Mouse (Mus musculus): Measurements from ENCODE around the gene Gm5460.
A peak's percentile ranks its signal among the peaks of the same experiment; 100 is the strongest.

Gm5460 gene

DNA sequence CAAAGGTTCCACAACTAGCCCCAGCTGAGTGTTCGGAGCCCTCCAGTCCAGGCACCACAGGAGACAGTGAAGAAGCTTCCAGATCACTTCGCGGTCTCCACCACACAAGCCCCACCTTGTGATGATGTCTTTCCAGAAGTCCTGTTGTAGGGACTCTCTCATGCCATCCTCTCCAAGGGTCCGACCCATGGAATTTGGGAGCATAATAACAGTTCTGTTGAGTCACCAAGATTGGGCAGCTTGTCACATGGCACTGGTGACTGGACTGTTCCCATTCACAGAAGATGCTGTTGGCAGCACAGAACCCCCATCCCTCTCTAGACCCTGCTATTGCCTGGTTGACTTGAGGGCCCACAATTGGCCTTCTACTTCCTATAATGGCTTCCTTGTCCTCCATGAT is at the start of gene Gm5460:
Gm5460 (plus strand) TSS at position 378 of the 400 bp plus-strand sequence.
- no peak for DNase-seq

GRCm38 (mm10) chr14:33972679-33973078 is 43.9 kb upstream of the Gm5460 start:
- DNase-seq: no peak

DNA sequence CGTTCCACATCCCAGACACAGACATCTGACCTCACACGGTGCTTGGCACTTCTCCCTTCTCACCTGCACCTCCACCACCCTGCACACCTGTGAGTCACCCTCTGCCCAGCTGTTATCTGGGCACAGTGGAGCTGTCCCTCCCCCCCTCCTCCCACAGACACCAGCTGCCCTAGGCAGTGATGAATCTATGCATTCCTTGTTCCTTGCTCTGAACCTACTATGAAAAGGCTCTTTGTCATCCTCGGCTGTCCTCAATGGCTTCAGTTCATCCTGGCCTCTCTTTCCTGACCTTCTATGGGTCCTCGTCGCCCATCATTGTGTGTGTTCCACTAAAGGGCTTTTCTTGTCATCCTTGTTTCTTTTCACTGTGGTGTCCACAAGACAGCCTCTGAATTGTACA is 41.8 kb upstream of the Gm5460 start:
- no peak for DNase-seq

DNA sequence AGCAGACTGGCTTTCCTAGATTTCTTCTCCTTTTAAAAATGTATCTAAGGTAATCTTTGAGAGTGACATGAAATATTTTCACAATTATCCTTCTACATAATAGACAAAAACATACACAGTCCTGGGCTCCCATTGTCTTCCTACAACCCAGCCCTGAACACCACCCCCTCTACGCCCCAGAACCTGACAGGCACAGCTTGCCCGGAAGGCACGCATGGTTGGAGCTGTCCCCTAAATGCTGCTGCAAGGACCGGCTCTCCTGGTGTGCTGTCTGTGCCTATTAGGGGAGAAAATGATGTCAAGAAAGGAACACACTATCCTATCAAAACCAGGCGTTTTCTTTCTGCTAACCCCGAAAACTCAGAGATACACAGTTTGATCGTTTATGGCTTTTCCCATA is 38.8 kb upstream of the Gm5460 start:
- no peak for DNase-seq

- no peak for DNase-seq
Measured at GRCm38 (mm10) chr14:33978604-33979059, 37.9 kb upstream of the Gm5460 start, which contains the start of gene Zfp488. TSS of gene Zfp488 (minus strand) at chr14:33978764.

DNA sequence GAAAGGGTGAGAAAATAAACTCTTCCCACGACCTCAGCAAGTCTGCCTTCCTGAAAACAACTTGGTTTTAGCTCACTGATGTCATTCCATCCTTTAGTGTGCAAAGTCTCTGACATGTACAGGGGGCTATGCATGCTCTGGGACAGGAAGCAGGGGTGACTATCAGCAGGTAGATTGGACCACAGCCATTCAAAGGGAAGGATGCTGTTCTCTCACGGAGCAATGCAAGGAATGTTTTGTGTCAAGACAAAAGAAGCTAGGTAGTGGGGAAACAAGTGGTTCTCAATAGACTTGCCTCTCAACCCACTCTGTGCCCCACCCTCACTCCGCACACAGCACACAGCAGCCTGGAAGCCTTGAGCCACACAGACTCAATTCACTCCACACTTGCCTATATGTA is 27.4 kb upstream of the Gm5460 start:
- DNase-seq: no peak

- peak; percentile 87 for DNase-seq
Measured at GRCm38 (mm10) chr14:33991971-33992370, 24.6 kb upstream of the Gm5460 start.

- DNase-seq: no peak
Measured at GRCm38 (mm10) chr14:33993051-33993450, 23.5 kb upstream of the Gm5460 start.

- DNase-seq: no peak
Measured at GRCm38 (mm10) chr14:33993521-33994289, 22.9 kb upstream of the Gm5460 start.

GRCm38 (mm10) chr14:33997427-33997826 is 19.1 kb upstream of the Gm5460 start:
- DNase-seq: no peak

- DNase-seq: no peak
Measured at GRCm38 (mm10) chr14:34000076-34000475, 16.5 kb upstream of the Gm5460 start.

GRCm38 (mm10) chr14:34001445-34001844 is 15.1 kb upstream of the Gm5460 start:
- DNase-seq: no peak

DNA sequence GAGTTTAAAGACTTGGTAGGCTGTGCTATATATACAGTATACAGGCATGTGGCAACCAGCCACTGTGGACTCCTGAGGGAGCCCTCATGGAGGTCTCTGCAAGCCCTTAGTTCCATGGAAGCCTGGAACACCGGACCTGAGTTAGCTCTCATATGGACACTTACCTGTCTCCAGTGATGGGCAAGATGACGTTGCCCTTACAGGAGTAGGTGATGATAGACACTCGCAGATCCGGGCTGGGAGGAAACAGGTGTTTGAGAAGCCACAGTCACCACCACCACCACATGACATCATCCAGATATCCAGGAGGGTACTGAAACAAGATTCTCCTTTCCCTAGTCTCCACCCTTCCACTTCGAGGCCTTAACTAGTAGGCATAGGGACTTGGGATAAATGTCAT is 14.2 kb upstream of the Gm5460 start:
- DNase-seq: no peak

- DNase-seq: no peak
Measured at GRCm38 (mm10) chr14:34015063-34015462, 1.5 kb upstream of the Gm5460 start, which contains the start of gene Gm30083. TSS of gene Gm30083 (minus strand) at chr14:34015182.

GRCm38 (mm10) chr14:34016938-34017337 is 380 bp downstream of the Gm5460 start:
- no peak for DNase-seq

GRCm38 (mm10) chr14:34026710-34027109 is 10.2 kb downstream of the Gm5460 start:
- DNase-seq: no peak

DNA sequence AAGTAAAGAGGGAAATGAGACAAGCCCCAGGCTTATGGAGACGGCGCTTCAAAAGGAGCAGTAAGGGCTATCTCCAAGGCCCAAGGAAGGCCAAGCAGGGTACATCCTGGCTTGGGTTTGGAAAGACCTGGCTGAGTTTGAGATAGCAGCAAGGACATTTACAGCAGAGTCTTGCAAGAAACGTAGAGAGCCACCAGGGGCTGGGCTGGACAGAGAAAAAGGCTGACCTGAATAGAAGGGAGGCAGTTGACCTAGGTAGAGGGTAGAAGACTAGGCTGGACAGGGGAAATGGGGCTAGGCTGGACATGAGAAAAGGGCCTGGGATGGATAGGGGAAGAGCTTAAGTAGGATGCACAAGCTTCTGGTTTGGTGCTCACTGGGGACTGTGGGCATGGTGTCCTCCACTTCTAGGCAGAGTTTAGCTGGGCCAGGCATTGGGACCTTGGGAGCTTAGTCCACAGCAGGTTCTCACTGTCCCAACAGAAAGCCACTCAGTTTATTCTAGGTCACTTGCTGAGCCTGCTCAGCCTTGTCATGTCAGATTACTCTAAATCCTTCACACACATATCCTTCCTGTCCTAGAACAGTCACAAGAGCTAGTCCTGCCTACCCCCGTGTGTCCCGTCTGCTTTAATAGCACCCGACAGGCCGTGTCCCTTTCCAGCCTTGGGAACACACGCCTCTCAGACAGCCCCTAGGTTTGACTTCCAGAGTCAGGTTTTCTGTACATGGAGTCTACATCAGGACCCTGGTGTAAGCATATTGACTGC is 17.5 kb downstream of the Gm5460 start:
- DNase-seq: no peak

DNA sequence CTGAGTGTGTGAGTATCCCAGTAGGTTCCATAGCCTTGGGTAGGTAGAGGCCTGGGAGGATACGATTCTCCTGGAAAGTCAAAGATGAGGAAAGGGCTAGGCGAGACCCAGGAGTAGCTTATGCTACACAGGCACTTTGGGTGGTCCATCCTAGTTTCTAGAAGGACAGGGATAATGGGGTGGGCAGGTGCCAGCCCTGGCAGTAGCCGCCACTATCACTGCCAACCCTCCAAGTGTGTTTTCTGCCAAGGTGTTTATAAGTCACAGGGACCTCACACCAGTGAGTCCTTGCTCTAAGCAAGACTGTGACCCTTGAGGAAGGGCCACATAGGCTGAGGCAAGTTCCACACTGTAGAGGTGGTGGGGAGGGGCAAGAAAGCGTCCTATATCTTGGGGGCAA is 24.7 kb downstream of the Gm5460 start:
- DNase-seq: no peak

- DNase-seq: no peak
Measured at GRCm38 (mm10) chr14:34043341-34043740, 26.8 kb downstream of the Gm5460 start.

- DNase-seq: no peak
Measured at GRCm38 (mm10) chr14:34050101-34050779, 33.7 kb downstream of the Gm5460 start.

DNA sequence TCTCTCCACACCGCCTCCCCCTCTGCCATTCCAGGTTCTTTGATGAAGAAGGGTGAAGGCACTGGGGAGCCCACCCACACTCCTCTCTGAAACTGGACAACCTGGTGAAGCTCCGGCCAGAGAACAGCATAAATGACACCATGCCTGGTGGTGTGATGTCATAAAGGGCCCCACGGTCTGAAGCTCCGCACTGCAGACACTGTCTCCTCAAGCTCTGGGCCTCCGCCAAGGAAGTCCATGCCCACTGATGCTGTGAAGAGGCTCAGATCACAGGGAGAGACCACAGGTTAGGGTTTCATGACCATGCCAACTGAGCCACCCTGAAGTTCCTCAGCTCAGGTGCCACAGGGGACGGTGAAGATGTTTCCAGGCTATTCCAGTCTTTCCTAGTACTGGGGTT is 36.0 kb downstream of the Gm5460 start, which contains the start of gene Antxrl:
Antxrl (plus strand) TSS at position 192 of the 400 bp plus-strand sequence.
- no peak for DNase-seq

- DNase-seq: no peak
Measured at GRCm38 (mm10) chr14:34071665-34072064, 55.1 kb downstream of the Gm5460 start.

DNA sequence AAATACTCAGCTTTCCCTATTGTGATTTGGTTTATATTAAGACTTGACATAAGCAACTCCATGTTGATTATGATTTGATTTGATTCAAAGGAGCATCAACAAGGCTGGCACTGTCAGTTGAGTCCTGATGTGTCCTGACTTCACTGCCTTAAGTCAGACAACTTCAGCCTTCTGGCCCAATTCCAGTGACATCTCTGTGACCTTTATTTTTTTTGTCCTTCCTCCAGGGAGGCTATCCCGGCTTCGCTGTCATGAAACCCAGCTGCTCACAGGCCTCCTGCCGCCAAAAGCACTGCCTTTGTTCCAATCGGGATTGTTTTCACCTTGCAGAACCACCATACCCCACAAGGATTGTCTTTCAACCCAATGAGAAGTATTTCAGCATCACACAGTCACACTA is 58.8 kb downstream of the Gm5460 start:
- DNase-seq: no peak
